Mouse (Mus musculus): Measurements from ENCODE around the gene Ddah2. TPM values are rescaled to one million over a fixed set of nuclear protein-coding genes. Genes with fewer than 3 reads are reported as not detected.

Ddah2 gene
- polyA plus RNA-seq, 1 experiment from 2014 or later = 194 TPM

DNA sequence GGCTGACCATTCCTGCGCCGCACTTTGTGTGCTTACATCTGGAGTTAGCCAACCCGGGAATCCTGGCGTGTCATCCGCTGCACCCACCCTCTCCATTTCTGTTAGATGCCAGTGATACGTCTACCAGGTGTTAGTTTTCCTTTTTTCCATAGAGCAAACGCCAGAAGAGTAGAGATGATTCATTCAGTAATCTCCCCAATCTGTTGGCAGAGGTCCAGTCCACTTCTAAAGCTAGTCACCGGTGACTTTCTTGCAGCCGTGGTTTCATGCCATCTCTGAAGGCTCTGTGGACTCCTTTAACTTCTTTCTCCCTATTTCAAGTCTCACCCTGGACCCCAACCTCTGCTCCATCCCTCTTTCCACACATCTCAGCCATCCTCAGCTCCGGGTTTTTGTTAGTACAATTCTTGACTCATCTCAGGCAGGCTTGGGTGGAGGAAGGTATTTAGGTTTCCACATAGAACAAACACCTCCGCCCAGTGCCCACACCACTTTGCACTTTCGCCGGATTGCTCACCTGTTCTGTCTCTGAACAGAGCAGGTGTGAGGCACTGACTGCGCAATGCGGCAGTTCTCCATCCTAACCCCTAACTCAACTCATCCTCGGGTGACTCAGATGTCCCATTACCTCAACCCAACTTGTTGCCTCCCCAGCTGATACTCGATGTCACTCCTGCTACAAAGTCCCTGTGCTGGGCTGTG lies 9.5 kb downstream of the Ddah2 start:
- Histone ChIP-seq H3K9ac (no peak overlapping the region), H3K27me3 (replicated peaks) (peaks cover 63% of the 10 kb centered on the region), H3K36me3 (0 out of 2 replicates have a peak, but pooled peaks cover under 1% of the 10 kb centered on the region), H3K27ac (replicated peaks) (no peak overlapping the region), H3K4me2 (no peak overlapping the region), H3K4me3 (no peak overlapping the region), H3K4me1 (peaks cover 28% of the 10 kb centered on the region), H3K9me3 (no peaks in the 10 kb centered on the region)
- no peak for ATAC-seq (ENCODE audit: extremely low read depth, insufficient number of reproducible peaks, low FRiP score, low TSS enrichment)
- WGBS = 69% methylated on average over 17 of the region's 17 CpGs

DNA sequence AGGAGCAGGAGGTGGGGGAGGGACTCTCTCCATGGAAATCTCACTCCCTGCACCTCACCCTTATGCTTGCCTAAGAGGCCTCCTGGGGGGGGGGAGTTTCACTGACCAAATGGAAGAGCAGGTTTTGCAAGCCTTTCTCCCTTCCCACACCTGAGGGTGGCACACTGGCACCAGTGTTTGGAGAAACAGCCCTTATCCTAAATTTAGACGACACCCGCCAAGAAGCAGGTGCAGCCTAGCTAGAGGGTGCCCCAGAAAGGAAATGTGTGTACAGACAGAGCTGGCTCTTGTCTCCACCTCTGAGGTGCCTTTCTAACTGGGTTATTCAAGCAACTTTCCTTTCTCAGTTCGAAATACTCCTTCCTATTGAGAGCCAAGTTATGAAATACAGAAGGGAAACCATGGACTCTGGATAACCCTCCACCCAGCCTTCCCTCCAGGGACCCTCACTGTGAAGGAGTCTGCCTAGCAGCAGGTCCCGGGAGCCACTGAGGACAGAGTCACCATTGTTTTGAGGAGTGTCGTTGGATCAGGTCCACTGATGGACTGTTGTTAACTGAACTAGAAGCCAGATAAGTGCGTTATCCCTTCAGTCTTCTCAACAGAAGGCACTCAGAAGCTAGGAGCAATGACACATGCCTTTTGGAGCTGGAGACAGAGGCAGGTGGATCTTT lies 11.9 kb downstream of the Ddah2 start:
- ATAC-seq (ENCODE audit: extremely low read depth, insufficient number of reproducible peaks, low FRiP score, low TSS enrichment) = no peak

DNA sequence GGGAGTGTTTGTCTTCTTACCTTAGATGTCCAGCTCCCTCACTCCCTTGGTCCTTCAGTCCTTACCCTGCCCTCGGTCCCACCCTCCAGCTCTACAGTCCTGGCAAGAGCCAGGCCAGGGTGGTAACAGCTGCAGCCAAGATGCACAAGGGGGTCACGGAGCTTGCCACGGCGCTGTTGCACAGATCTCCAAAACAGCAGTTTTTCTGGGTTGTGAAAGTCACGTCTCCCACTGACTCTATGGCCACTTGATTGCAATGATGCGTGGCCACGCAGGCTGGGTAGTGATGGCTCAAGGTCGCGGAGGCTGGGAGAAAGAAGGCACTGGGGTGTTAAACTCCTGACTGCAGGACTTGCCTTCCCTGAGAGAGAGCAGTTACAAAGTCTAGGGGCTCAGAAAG lies 12.6 kb downstream of the Ddah2 start:
- Histone ChIP-seq H3K4me1 (peaks cover 6% of the 10 kb centered on the region; the same call in 1 of the 2 replicates), H3K4me3 (no peak overlapping the region), H3K27ac (replicated peaks) (no peak overlapping the region), H3K9ac (no peak overlapping the region), H3K27me3 (replicated peaks) (peaks cover 32% of the 10 kb centered on the region), H3K4me2 (no peak overlapping the region), H3K36me3 (no peaks in the 10 kb centered on the region), H3K9me3 (peaks cover 2% of the 10 kb centered on the region; the same call in 1 of the 2 replicates)
- WGBS = 71% methylated on average over 9 of the region's 9 CpGs
- no peak for ATAC-seq (ENCODE audit: extremely low read depth, insufficient number of reproducible peaks, low FRiP score, low TSS enrichment)

More for the DNA sequence above, 11.9 kb downstream of the Ddah2 start:
- Histone ChIP-seq H3K9ac (no peak overlapping the region), H3K9me3 (peaks cover 2% of the 10 kb centered on the region; the same call in 1 of the 2 replicates), H3K4me2 (no peak overlapping the region), H3K4me3 (no peak overlapping the region), H3K27me3 (replicated peaks) (peaks cover 40% of the 10 kb centered on the region), H3K36me3 (no peaks in the 10 kb centered on the region), H3K4me1 (peaks cover 11% of the 10 kb centered on the region), H3K27ac (replicated peaks) (no peak overlapping the region)
- 38% methylated on average over 6 of the region's 6 CpGs for WGBS

DNA sequence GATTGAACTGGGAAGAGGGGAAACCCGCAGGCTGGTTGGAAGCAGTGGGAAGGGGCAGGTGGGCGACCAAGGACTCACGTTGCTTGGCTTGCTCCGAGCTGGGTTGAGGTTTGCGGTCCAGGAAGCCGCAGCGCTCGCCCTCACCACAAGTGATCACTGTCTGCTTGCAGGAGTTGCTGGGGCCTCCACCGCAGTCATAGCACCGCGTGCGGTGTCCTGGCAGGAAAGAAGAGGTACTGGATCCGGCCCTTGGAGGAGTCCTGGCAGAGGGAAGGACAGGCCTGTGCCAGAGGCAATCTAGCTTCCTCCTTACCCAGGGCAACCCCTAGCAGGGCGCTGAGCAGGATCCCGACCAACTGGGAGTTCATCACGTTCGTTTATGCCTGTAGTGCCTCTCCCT lies 15.3 kb downstream of the Ddah2 start:
- no peak overlapping the region for H3K4me3 ChIP-seq
- H3K4me1 ChIP-seq = peaks cover 22% of the 10 kb centered on the region
- 0 out of 2 replicates have a peak overlapping the region, but pooled peaks have one; percentile 37 for H3K9ac ChIP-seq
- peaks cover 11% of the 10 kb centered on the region for H3K27me3 ChIP-seq (replicated peaks)
- H3K4me2 ChIP-seq = no peak overlapping the region
- 49% methylated on average over 17 of the region's 17 CpGs for WGBS
- H3K9me3 ChIP-seq = peaks cover 2% of the 10 kb centered on the region; the same call in 1 of the 2 replicates
- H3K27ac ChIP-seq (replicated peaks) = no peak overlapping the region
- no peak for ATAC-seq (ENCODE audit: extremely low read depth, insufficient number of reproducible peaks, low FRiP score, low TSS enrichment)
- H3K36me3 ChIP-seq = no peaks in the 10 kb centered on the region

DNA sequence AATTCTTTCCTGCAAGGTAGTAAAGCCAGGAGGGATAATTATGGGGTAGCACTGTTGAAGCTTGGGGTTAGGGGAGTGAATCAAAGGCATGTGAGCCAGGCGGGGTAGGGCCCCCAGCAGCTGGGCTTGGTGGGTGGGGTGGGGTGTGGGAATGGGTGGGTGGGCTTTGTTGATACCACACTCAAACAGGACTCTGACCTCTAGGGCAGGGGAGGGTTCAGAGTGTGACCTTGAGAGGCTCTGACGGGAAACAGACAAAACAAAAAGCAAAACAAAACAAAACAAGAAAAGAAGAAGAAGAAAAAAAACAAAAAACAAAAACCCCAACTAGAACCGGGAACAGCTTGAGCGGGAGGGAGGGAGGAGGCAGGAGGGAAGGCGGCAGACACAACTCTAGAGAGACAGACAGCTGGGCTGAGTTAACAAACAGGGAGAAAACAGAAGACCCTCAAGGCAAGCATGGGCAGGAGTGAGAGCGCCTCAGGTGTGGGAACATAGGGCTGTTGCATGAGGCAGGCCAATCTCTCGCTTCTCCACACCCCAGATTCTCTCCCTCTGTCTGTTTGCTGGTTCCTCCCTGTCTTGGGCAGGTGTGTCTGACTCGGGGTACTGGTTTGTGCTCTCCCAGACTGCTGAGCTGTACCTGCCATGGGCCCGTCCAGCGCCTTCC lies 17.8 kb downstream of the Ddah2 start, which contains the start of gene Ly6g6e:
Gene Ly6g6e, plus strand, starts transcription at position 396 of the 670 bp plus-strand sequence.
- Histone ChIP-seq H3K27me3 (replicated peaks) (peaks cover 15% of the 10 kb centered on the region), H3K4me3 (peak within 1 kb of the TSS; percentile 41), H3K36me3 (no peaks in the 10 kb centered on the region), H3K9ac (peak within 1 kb of the TSS; percentile 70), H3K4me2 (peak within 1 kb of the TSS; percentile 67), H3K27ac (replicated peaks) (peak within 1 kb of the TSS; percentile 13; the same call in 1 of the 2 replicates), H3K9me3 (peaks cover 2% of the 10 kb centered on the region; the same call in 1 of the 2 replicates), H3K4me1 (peaks cover 29% of the 10 kb centered on the region)
- ATAC-seq (ENCODE audit: extremely low read depth, insufficient number of reproducible peaks, low FRiP score, low TSS enrichment) = no peak
- 36% methylated on average over 10 of the region's 10 CpGs for WGBS

DNA sequence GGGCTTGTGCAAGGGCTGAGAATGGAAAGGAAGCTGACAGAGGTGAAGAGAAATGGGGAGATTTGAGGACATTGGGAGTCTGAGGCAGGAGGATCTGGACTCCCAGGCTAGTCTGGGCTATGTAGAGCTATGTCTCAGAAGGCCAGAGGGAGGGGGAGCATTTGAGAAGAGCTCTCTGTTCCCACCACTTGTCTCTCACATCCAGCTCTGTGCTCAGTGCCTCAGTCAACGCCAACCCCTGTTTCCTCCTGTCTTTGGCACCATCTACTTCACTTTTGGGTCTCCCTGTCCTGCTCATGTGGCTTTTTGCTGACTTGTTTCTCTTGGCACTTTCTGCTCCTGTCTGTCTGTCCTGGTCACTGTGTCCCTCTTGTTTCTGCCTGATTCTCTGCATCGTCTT lies 18.4 kb downstream of the Ddah2 start:
- H3K27me3 ChIP-seq (replicated peaks) = peaks cover 20% of the 10 kb centered on the region
- ATAC-seq (ENCODE audit: extremely low read depth, insufficient number of reproducible peaks, low FRiP score, low TSS enrichment) = no peak
- peak overlapping the region; percentile 41 for H3K4me3 ChIP-seq
- peak overlapping the region; percentile 67 for H3K4me2 ChIP-seq
- peak overlapping the region; percentile 13; the same call in 1 of the 2 replicates for H3K27ac ChIP-seq (replicated peaks)
- peaks cover 2% of the 10 kb centered on the region; the same call in 1 of the 2 replicates for H3K9me3 ChIP-seq
- no peaks in the 10 kb centered on the region for H3K36me3 ChIP-seq
- H3K4me1 ChIP-seq = peaks cover 29% of the 10 kb centered on the region
- WGBS = 36% methylated on average over 2 of the region's 2 CpGs
- peak overlapping the region; percentile 70 for H3K9ac ChIP-seq

DNA sequence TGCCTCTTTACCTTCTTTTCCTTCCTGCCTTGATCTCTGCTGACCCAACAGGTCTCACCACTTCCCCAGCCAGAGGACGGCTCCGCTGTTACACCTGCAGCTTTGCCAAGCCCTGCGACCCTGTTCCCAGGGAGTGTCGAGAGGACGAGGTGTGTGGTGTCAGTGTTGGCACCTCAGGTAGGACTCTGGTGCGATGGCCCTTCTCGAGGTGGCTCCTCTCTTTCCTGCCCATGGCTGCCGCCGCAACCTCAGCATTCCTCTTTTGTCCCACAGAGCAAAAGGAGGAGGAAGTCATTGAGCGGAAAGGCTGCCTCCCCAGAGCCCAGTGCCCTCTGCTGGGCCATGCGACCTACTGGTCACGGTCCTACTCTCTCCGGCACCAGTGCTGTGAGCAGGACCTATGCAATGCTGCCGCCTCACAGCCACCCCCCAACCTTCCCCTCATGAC lies 19.0 kb downstream of the Ddah2 start, which contains the start of gene Ly6g6d:
Gene Ly6g6d, minus strand, starts transcription at position 280 of the 448 bp plus-strand sequence.
- H3K36me3 ChIP-seq = no peaks in the 10 kb centered on the region
- ATAC-seq (ENCODE audit: extremely low read depth, insufficient number of reproducible peaks, low FRiP score, low TSS enrichment) = no peak
- H3K4me1 ChIP-seq = peaks cover 29% of the 10 kb centered on the region
- H3K9me3 ChIP-seq = peaks cover 2% of the 10 kb centered on the region; the same call in 1 of the 2 replicates
- 9% methylated on average over 14 of the region's 14 CpGs for WGBS
- peak within 1 kb of the TSS; percentile 67 for H3K4me2 ChIP-seq
- peak within 1 kb of the TSS; percentile 13; the same call in 1 of the 2 replicates for H3K27ac ChIP-seq (replicated peaks)
- H3K9ac ChIP-seq = peak within 1 kb of the TSS; percentile 70
- peak within 1 kb of the TSS; percentile 41 for H3K4me3 ChIP-seq
- H3K27me3 ChIP-seq (replicated peaks) = peaks cover 20% of the 10 kb centered on the region

DNA sequence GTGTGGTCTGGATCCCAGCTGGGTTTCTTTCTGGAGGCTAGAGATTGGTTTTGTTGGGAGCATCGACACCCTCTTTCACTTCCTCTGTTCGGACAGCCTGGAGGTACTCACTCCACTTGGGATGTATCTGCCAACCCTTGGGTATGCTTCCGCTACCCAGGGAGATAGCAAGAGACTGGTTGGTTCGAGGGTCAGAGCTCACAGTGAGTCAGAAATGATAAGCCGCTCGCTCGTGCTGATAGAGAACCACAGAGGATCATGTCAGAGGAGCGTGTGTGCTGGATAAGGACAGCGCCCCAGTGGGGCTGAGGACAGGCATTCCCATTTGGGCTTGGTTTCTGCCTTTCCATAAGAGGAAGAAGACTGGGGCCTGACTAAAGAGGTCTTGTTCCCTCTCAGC lies 20.9 kb downstream of the Ddah2 start:
- Histone ChIP-seq H3K4me3 (peak overlapping the region; percentile 10), H3K4me2 (peak overlapping the region; percentile 58), H3K27ac (replicated peaks) (no peak overlapping the region), H3K27me3 (replicated peaks) (peaks cover 27% of the 10 kb centered on the region), H3K9me3 (peaks cover 2% of the 10 kb centered on the region; the same call in 1 of the 2 replicates), H3K9ac (peak overlapping the region; percentile 48), H3K4me1 (peaks cover 29% of the 10 kb centered on the region), H3K36me3 (no peaks in the 10 kb centered on the region)
- WGBS = 9% methylated on average over 9 of the region's 9 CpGs
- no peak for ATAC-seq (ENCODE audit: extremely low read depth, insufficient number of reproducible peaks, low FRiP score, low TSS enrichment)

DNA sequence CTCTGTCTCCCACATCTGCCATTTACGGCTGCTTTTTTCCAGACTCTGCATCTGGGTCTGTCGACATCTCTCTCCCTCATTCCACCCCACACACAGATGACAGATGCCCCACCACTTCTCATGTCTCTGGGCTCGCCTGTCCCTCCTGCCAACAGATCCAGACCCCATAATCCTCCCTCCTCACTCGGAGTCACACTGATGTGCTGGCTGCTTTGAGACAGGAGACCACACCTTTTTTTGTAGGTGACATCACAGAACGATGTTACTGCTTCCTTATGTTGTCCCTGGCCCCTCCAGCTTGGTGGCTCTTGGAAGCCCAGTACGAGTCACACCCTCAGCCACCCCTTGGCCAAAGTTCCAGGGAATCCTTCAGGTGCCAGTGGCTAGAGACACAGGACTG lies 21.4 kb downstream of the Ddah2 start:
- no peak for ATAC-seq (ENCODE audit: extremely low read depth, insufficient number of reproducible peaks, low FRiP score, low TSS enrichment)
- Histone ChIP-seq H3K36me3 (no peaks in the 10 kb centered on the region), H3K27me3 (replicated peaks) (peaks cover 27% of the 10 kb centered on the region), H3K27ac (replicated peaks) (no peak overlapping the region), H3K4me1 (peaks cover 29% of the 10 kb centered on the region), H3K9me3 (peaks cover 2% of the 10 kb centered on the region; the same call in 1 of the 2 replicates), H3K9ac (peak overlapping the region; percentile 48), H3K4me3 (peak overlapping the region; percentile 10), H3K4me2 (peak overlapping the region; percentile 58)
- 27% methylated on average over 6 of the region's 6 CpGs for WGBS

DNA sequence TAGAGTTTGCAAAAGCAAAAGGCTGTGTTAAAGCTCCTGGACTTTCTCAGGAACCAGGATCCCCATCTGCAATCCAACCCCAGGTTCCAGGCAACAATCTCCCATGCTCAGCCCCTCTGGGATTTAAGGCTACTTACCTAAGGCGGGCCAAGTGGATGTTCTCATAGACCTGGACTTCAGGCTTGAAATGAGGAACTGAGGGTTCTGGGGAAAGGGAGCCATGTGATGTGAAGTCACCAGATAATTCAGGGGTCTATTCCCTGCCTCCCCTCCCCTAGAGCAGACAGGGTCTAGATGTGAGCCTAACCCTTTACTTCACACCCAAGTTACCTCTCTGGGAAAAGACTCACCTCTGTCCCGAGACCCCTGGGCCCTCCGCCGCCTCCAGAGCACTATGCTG lies 21.9 kb downstream of the Ddah2 start:
- WGBS = 91% methylated on average over 4 of the region's 4 CpGs
- Histone ChIP-seq H3K4me3 (no peak overlapping the region), H3K27ac (replicated peaks) (no peak overlapping the region), H3K36me3 (no peaks in the 10 kb centered on the region), H3K9me3 (no peaks in the 10 kb centered on the region), H3K4me1 (peaks cover 31% of the 10 kb centered on the region), H3K27me3 (replicated peaks) (peaks cover 27% of the 10 kb centered on the region), H3K9ac (no peak overlapping the region), H3K4me2 (no peak overlapping the region)
- no peak for ATAC-seq (ENCODE audit: extremely low read depth, insufficient number of reproducible peaks, low FRiP score, low TSS enrichment)

Measured in heart, embryonic 13.5 days (tissue).